Mouse (Mus musculus): ENCODE results near the gene Sprr2d.

Gene Sprr2d

DNA sequence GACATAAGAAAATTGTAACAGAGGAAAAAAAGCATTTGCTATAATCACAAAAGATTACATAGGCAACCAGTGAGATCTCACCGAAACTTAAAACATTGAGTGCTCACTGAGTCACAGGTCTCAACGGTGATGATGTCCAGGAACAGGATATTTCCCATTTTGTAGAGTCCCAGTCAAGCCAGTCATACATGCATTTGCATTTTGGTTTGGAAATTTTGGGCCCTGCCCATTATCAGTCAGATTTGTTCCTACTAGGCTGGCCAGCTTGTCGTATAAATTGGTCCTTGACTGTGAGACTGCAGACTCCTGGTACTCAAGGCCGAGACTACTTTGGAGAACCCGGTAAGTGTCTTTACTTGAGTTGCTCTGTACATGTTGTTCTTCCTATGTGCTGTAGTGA is at the start of gene Sprr2d:
Gene Sprr2d (plus strand): TSS at position 301 of the 400 bp plus-strand sequence.
- DNase-seq (ENCODE audit: low spot score in 2 of 2) = no peak

DNA sequence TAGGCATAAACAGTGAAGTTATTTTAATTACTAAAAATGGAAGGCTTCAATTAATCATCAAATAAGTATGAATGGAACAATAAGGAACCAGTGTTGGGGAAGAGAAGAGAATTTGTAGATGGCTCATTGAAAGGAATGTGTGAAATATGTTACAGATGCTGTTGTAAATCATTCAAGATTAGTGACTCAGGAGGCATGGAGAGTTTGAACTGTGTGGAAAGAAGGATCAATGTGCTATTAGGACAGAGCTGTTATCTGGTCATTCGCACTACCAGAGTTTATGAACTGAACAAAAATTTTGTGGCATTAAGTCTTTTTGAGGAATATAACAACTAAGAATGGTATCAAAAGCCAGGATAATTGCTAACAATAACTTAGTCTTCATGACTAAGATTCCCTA is 31.5 kb upstream of the Sprr2d start:
- DNase-seq (ENCODE audit: low spot score in 2 of 2) = no peak

GRCm38 (mm10) chr3:92316320-92316719 is 22.6 kb upstream of the Sprr2d start, which contains the start of gene Sprr2b:
Gene Sprr2b (plus strand): TSS chr3:92316620.
- no peak for DNase-seq (ENCODE audit: low spot score in 2 of 2)

- DNase-seq (ENCODE audit: low spot score in 2 of 2) = no peak
Observed at GRCm38 (mm10) chr3:92317384-92317783, 21.6 kb upstream of the Sprr2d start.

GRCm38 (mm10) chr3:92336278-92336677 is 2.7 kb upstream of the Sprr2d start:
- DNase-seq (ENCODE audit: low spot score in 2 of 2) = no peak

DNA sequence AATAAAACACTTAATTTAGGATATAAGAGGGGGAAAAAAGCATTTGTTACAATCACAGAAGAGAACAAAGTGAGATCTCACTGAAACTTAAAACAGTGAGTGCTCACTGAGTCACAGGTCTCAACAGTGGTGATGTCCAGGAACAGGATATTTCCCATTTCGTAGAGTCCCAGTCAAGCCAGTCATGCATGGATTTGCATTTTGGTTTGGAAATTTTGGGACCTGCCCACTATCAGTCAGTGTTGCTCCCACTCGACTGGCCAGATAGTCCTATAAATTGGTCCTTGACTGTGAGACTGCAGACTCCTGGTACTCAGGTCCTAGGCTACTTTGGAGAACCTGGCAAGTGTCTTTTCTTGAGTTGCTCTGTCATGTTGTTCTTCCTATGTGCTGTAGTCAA is 12.9 kb downstream of the Sprr2d start, which contains the start of gene Sprr2e:
Gene Sprr2e (plus strand): TSS at position 301 of the 400 bp plus-strand sequence.
- no peak for DNase-seq (ENCODE audit: low spot score in 2 of 2)

DNA sequence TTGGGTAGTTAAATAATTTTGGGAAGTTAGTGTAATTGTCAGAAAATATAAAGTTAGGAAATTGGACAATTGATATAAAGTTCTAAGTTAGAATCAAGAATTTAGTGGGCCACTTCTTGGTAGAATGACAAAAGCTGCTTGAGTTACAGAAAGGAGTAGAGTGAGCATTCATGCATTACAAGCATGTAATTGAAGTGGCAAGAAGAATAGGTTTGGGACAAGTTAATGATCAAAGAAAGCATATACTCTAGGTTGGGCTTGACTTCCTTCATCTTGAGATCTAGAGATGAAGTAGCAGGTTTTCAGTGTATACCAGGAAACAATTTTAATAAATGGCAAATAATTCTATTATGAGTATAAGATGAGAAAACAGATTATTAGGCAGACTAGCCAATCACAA is 22.7 kb downstream of the Sprr2d start:
- DNase-seq (ENCODE audit: low spot score in 2 of 2) = no peak

- DNase-seq (ENCODE audit: low spot score in 2 of 2) = no peak
Observed at GRCm38 (mm10) chr3:92364887-92365286, 25.9 kb downstream of the Sprr2d start, which contains the start of gene Sprr2f. Gene Sprr2f (plus strand): TSS chr3:92365187.

GRCm38 (mm10) chr3:92373613-92374012 is 34.7 kb downstream of the Sprr2d start:
- DNase-seq (ENCODE audit: low spot score in 2 of 2) = no peak

- no peak for DNase-seq (ENCODE audit: low spot score in 2 of 2)
Observed at GRCm38 (mm10) chr3:92385385-92385784, 46.4 kb downstream of the Sprr2d start, which contains the start of gene Sprr2h. Gene Sprr2h (plus strand): TSS chr3:92385685.
